Mouse (Mus musculus) E14TG2a.4 (cell line): ENCODE results near the gene Mbnl1.

Experiments used
- CTCF ChIP-seq: conservative IDR thresholded peaks from 2 replicates; pipeline ENCODE4 v1.5.1; 2014; ENCODE audit warnings: low read length
- NANOG ChIP-seq: IDR thresholded peaks from 2 replicates; pipeline ENCODE4 v1.6.1; 2014; ENCODE audit warnings: borderline replicate concordance, low read length, mixed read lengths

DNA sequence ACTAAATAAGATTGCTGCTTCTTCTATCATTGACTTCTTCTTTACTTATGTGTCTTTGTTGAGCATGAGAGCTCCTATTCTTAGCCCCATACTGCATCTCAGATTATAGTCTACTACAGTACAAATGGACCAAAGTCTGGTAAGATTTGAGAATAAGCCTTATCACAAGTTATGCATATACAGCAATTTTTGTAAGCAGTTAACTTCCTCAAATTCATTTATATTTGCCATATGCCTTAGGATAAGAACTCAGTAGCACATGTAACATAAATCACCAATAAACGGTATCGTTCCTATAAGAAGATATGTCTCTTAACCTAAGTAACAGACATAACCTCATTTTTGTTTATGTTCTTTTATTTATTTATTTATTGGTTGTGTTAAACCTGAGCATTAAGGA lies 188.1 kb downstream of the Mbnl1 start:
- no peak for TF ChIP-seq CTCF
- no peak for TF ChIP-seq NANOG
